Mouse (Mus musculus) adipose tissue, adult 10 weeks (tissue): ENCODE data around the gene Tbxas1. TPM values are rescaled to one million over a fixed set of nuclear protein-coding genes. Genes with fewer than 3 reads are reported as not detected.

ENCODE experiments used
- polyA plus RNA-seq: library from polyadenylated mRNA; stranded (reverse); fragments of 350-450 nt; fragmentation: Illumina TruSeq; extraction: RNeasy Lipid Tissue Mini Kit (QIAGEN cat#74804); gene quantifications from one replicate; pipeline ENCODE4 v1.2.3, GENCODE M21; 2014; ENCODE audit warnings: low read depth, low replicate concordance

Tbxas1 gene
- polyA plus RNA-seq: 10.6 TPM

GRCm38 (mm10) chr6:38875258-38876070 is at the start of gene Tbxas1:
TSS of gene Tbxas1 (plus strand) at chr6:38875404.

GRCm38 (mm10) chr6:38876071-38876911 is 1.1 kb downstream of the Tbxas1 start, which contains the start of gene Hipk2:
TSS of gene Hipk2 (minus strand) at chr6:38876165.

GRCm38 (mm10) chr6:39117584-39118455 is 242.6 kb downstream of the Tbxas1 start, which contains the start of gene Parp12:
TSS of gene Parp12 (minus strand) at chr6:39118349.

Other genes with a start within 250 kb of the Tbxas1 start
- gene Klrg2, start 238.2 kb upstream of the Tbxas1 start, polyA plus RNA-seq: 9.7 TPM
- 24.4 TPM for gene Clec2l, start 212.3 kb upstream of the Tbxas1 start, polyA plus RNA-seq
- 23.1 TPM for gene Hipk2, start 761 bp downstream of the Tbxas1 start, polyA plus RNA-seq
- 19.9 TPM for gene Parp12, start 242.9 kb downstream of the Tbxas1 start, polyA plus RNA-seq